Mouse (Mus musculus) erythroblast, adult 5-6 weeks (primary cell): ENCODE results near the gene Gga1. TPM values are rescaled to one million over a fixed set of nuclear protein-coding genes. Genes with fewer than 3 reads are reported as not detected.
A peak's percentile ranks its signal among the peaks of the same experiment; 100 is the strongest.

Experiments
- ATAC-seq: replicated peaks from 2 replicates; pipeline ENCODE4 v1.8.0; 2016; ENCODE audit warnings: moderate number of reproducible peaks, mild to moderate bottlenecking, moderate TSS enrichment, inconsistent platforms; ENCODE audit not compliant: poor library complexity, low FRiP score, severe bottlenecking
- total RNA-seq, 2 experiments: library from RNA; stranded (forward) in 1 of 2; stranded (reverse) in 1 of 2; fragments of 150-400 nt in 1 of 2; fragments of 200-764, 138-1000 nt in 1 of 2; gene quantifications; 2 replicates each; pipeline versions ENCODE4 v1.2.3 to v1.2.4; 2015 to 2017; ENCODE audit warnings: low replicate concordance in 2 of 2

Gene Gga1
- total RNA-seq, 2 experiments from 2014 or later = 3.7 to 6.5 TPM

GRCm38 (mm10) chr15:78927788-78928457, 50.9 kb downstream of the Gga1 start:
- no peak for ATAC-seq

- no peak for ATAC-seq
Measured at GRCm38 (mm10) chr15:78928539-78928938, 51.5 kb downstream of the Gga1 start.

GRCm38 (mm10) chr15:78930192-78930706, 53.3 kb downstream of the Gga1 start:
- ATAC-seq = no peak

GRCm38 (mm10) chr15:78930801-78931426, 53.9 kb downstream of the Gga1 start:
- ATAC-seq = no peak

GRCm38 (mm10) chr15:78931577-78931976, 54.6 kb downstream of the Gga1 start:
- 0 out of 2 replicates have a peak, but pooled peaks have one; percentile 30 for ATAC-seq

- peak; percentile 89 for ATAC-seq
Measured at GRCm38 (mm10) chr15:78934784-78935320, 57.9 kb downstream of the Gga1 start, which contains the start of gene Nol12. TSS of gene Nol12 (plus strand) at chr15:78934933.

GRCm38 (mm10) chr15:78936403-78936802, 59.4 kb downstream of the Gga1 start:
- no peak for ATAC-seq

- no peak for ATAC-seq
Measured at GRCm38 (mm10) chr15:78937311-78937710, 60.3 kb downstream of the Gga1 start.

GRCm38 (mm10) chr15:78937963-78938362, 61.0 kb downstream of the Gga1 start:
- ATAC-seq = no peak

GRCm38 (mm10) chr15:78940325-78940724, 63.3 kb downstream of the Gga1 start:
- ATAC-seq = no peak

- peak; percentile 78 for ATAC-seq
Measured at GRCm38 (mm10) chr15:78942663-78943062, 65.7 kb downstream of the Gga1 start.

Other genes with a start within 250 kb of the Gga1 start
- gene Elfn2, start 158.4 kb upstream of the Gga1 start, total RNA-seq (2015; ENCODE audit: low replicate concordance) = not detected in 2 replicates
- 0.09 TPM in 1 of 2 replicates, not detected in the other for gene Elfn2, start 158.4 kb upstream of the Gga1 start, total RNA-seq (2017; ENCODE audit: low replicate concordance)
- gene Mfng, start 103.7 kb upstream of the Gga1 start, total RNA-seq (2015; ENCODE audit: low replicate concordance) = 0.38 and 1.7 TPM in 2 replicates
- gene Mfng, start 103.7 kb upstream of the Gga1 start, total RNA-seq (2017; ENCODE audit: low replicate concordance) = 0.17 and 0.98 TPM in 2 replicates
- gene Card10, start 74.1 kb upstream of the Gga1 start, total RNA-seq (2015; ENCODE audit: low replicate concordance) = 0.58 TPM in 1 of 2 replicates, not detected in the other
- 0.56 TPM in 1 of 2 replicates, not detected in the other for gene Card10, start 74.1 kb upstream of the Gga1 start, total RNA-seq (2017; ENCODE audit: low replicate concordance)
- gene Cdc42ep1, start 34.6 kb upstream of the Gga1 start, total RNA-seq (2015; ENCODE audit: low replicate concordance) = not detected in 2 replicates
- gene Cdc42ep1, start 34.6 kb upstream of the Gga1 start, total RNA-seq (2017; ENCODE audit: low replicate concordance) = 0.70 TPM in 1 of 2 replicates, not detected in the other
- gene Lgals2, start 21.7 kb upstream of the Gga1 start, total RNA-seq (2015; ENCODE audit: low replicate concordance) = not detected in 2 replicates
- gene Lgals2, start 21.7 kb upstream of the Gga1 start, total RNA-seq (2017; ENCODE audit: low replicate concordance) = not detected in 2 replicates
- gene Gm49510, start 22.5 kb downstream of the Gga1 start, total RNA-seq (2015; ENCODE audit: low replicate concordance) = not detected in 2 replicates
- gene Gm49510, start 22.5 kb downstream of the Gga1 start, total RNA-seq (2017; ENCODE audit: low replicate concordance) = 0.56 and 0.77 TPM in 2 replicates
- gene Sh3bp1, start 22.6 kb downstream of the Gga1 start, total RNA-seq (2015; ENCODE audit: low replicate concordance) = 13.6 and 15.2 TPM in 2 replicates
- gene Sh3bp1, start 22.6 kb downstream of the Gga1 start, total RNA-seq (2017; ENCODE audit: low replicate concordance) = 4.5 and 8.8 TPM in 2 replicates
- 2.7 and 9.4 TPM in 2 replicates for gene Pdxp, start 36.7 kb downstream of the Gga1 start, total RNA-seq (2015; ENCODE audit: low replicate concordance)
- not detected in 2 replicates for gene Pdxp, start 36.7 kb downstream of the Gga1 start, total RNA-seq (2017; ENCODE audit: low replicate concordance)
- 46.1 and 56.2 TPM in 2 replicates for gene Lgals1, start 49.5 kb downstream of the Gga1 start, total RNA-seq (2015; ENCODE audit: low replicate concordance)
- gene Lgals1, start 49.5 kb downstream of the Gga1 start, total RNA-seq (2017; ENCODE audit: low replicate concordance) = 77.5 and 79.0 TPM in 2 replicates
- gene Nol12, start 57.7 kb downstream of the Gga1 start, total RNA-seq (2015; ENCODE audit: low replicate concordance) = 1.5 and 6.1 TPM in 2 replicates
- 7.6 and 10.7 TPM in 2 replicates for gene Nol12, start 57.7 kb downstream of the Gga1 start, total RNA-seq (2017; ENCODE audit: low replicate concordance)
- 42.6 and 43.6 TPM in 2 replicates for gene Triobp, start 70.5 kb downstream of the Gga1 start, total RNA-seq (2015; ENCODE audit: low replicate concordance)
- 16.3 and 20.9 TPM in 2 replicates for gene Triobp, start 70.5 kb downstream of the Gga1 start, total RNA-seq (2017; ENCODE audit: low replicate concordance)
- 6.5 and 8.6 TPM in 2 replicates for gene H1f0, start 151.3 kb downstream of the Gga1 start, total RNA-seq (2015; ENCODE audit: low replicate concordance)
- 8.2 and 20.5 TPM in 2 replicates for gene H1f0, start 151.3 kb downstream of the Gga1 start, total RNA-seq (2017; ENCODE audit: low replicate concordance)
- gene Galr3, start 164.7 kb downstream of the Gga1 start, total RNA-seq (2015; ENCODE audit: low replicate concordance) = not detected in 2 replicates
- gene Galr3, start 164.7 kb downstream of the Gga1 start, total RNA-seq (2017; ENCODE audit: low replicate concordance) = not detected in 2 replicates
- gene Ankrd54, start 185.7 kb downstream of the Gga1 start, total RNA-seq (2015; ENCODE audit: low replicate concordance) = 12.3 and 20.0 TPM in 2 replicates
- 7.5 and 11.4 TPM in 2 replicates for gene Ankrd54, start 185.7 kb downstream of the Gga1 start, total RNA-seq (2017; ENCODE audit: low replicate concordance)
- 29.4 and 47.6 TPM in 2 replicates for gene Eif3l, start 198.0 kb downstream of the Gga1 start, total RNA-seq (2015; ENCODE audit: low replicate concordance)
- gene Eif3l, start 198.0 kb downstream of the Gga1 start, total RNA-seq (2017; ENCODE audit: low replicate concordance) = 51.3 and 56.2 TPM in 2 replicates
- gene Micall1, start 231.7 kb downstream of the Gga1 start, total RNA-seq (2015; ENCODE audit: low replicate concordance) = 0.77 and 1.9 TPM in 2 replicates
- 0.68 and 0.98 TPM in 2 replicates for gene Micall1, start 231.7 kb downstream of the Gga1 start, total RNA-seq (2017; ENCODE audit: low replicate concordance)